Mouse (Mus musculus) cerebellum, postnatal 4 days (tissue): ENCODE measurements around the gene Gmip.

Experiments used
- DNase-seq, 2 experiments: peaks; one replicate each; pipeline ENCODE4 v3.0.0; 2022; ENCODE audit warnings: low spot score in 2 of 2, mixed read lengths in 1 of 2

The Gmip gene

GRCm38 (mm10) chr8:69808094-69808863 lies at the start of gene Gmip:
Gene Gmip, plus strand, starts transcription at chr8:69808679.
- DNase-seq: peak; percentile 30 to 54

- no peak for DNase-seq
Observed at GRCm38 (mm10) chr8:69761814-69762445, 46.5 kb upstream of the Gmip start.

GRCm38 (mm10) chr8:69771221-69771620 lies 37.3 kb upstream of the Gmip start:
- DNase-seq: no peak

- no peak for DNase-seq
Observed at GRCm38 (mm10) chr8:69772106-69772505, 36.4 kb upstream of the Gmip start.

- DNase-seq: peak; percentile 56 to 80
Observed at GRCm38 (mm10) chr8:69774503-69775148, 33.9 kb upstream of the Gmip start, which contains the start of gene Gm20422. Gene Gm20422, minus strand, starts transcription at chr8:69774886.

GRCm38 (mm10) chr8:69775149-69775534 lies 33.3 kb upstream of the Gmip start:
- DNase-seq: no peak

GRCm38 (mm10) chr8:69777111-69777510 lies 31.4 kb upstream of the Gmip start:
- DNase-seq: no peak

GRCm38 (mm10) chr8:69789105-69789504 lies 19.4 kb upstream of the Gmip start:
- DNase-seq: no peak

GRCm38 (mm10) chr8:69789731-69790130 lies 18.7 kb upstream of the Gmip start:
- no peak for DNase-seq

GRCm38 (mm10) chr8:69790364-69790763 lies 18.1 kb upstream of the Gmip start:
- no peak for DNase-seq

- peak; percentile 70 to 84 for DNase-seq
Observed at GRCm38 (mm10) chr8:69790773-69791367, 17.6 kb upstream of the Gmip start, which contains the start of the genes Atp13a1 and Zfp866. Gene Atp13a1, plus strand, starts transcription at chr8:69791163. Gene Zfp866, minus strand, starts transcription at chr8:69791178.

GRCm38 (mm10) chr8:69791415-69792068 lies 16.9 kb upstream of the Gmip start:
- peak in 1 of 2 experiments; percentile 51 for DNase-seq

GRCm38 (mm10) chr8:69793666-69794065 lies 14.8 kb upstream of the Gmip start:
- DNase-seq: peak in 1 of 2 experiments; percentile 10

GRCm38 (mm10) chr8:69794096-69794495 lies 14.4 kb upstream of the Gmip start:
- DNase-seq: no peak

GRCm38 (mm10) chr8:69794901-69795300 lies 13.6 kb upstream of the Gmip start:
- peak in 1 of 2 experiments; percentile 14 for DNase-seq

GRCm38 (mm10) chr8:69796721-69797345 lies 11.6 kb upstream of the Gmip start:
- DNase-seq: no peak

GRCm38 (mm10) chr8:69797661-69798060 lies 10.8 kb upstream of the Gmip start:
- DNase-seq: no peak

- DNase-seq: no peak
Observed at GRCm38 (mm10) chr8:69799261-69799660, 9.2 kb upstream of the Gmip start.

GRCm38 (mm10) chr8:69799946-69800345 lies 8.5 kb upstream of the Gmip start:
- DNase-seq: no peak

GRCm38 (mm10) chr8:69801796-69802195 lies 6.7 kb upstream of the Gmip start:
- DNase-seq: peak in 1 of 2 experiments; percentile 9

- peak in 1 of 2 experiments; percentile 6 for DNase-seq
Observed at GRCm38 (mm10) chr8:69802216-69802615, 6.3 kb upstream of the Gmip start.
